Mouse (Mus musculus): ENCODE data around the gene Nubp1.

GRCm38 (mm10) chr16:10441761-10442160, 30.0 kb downstream of the Nubp1 start:
- TF ChIP-seq CTCF (conservative IDR thresholded peaks at IDR 0.05; ENCODE audit: low read length): no peak
- no peak for TF ChIP-seq POU5F1 (IDR thresholded peaks at IDR 0.05; ENCODE audit: borderline replicate concordance, low read length)
- TF ChIP-seq NANOG (IDR thresholded peaks at IDR 0.05; ENCODE audit: borderline replicate concordance, low read length): no peak
